Mouse (Mus musculus) embryonic fibroblast, embryonic 13.5 days (primary cell): Measurements from ENCODE around the gene Ppp1r27. TPM values are rescaled to one million over a fixed set of nuclear protein-coding genes. Genes with fewer than 3 reads are reported as not detected.

Source experiments
- H3K27ac ChIP-seq: 2 replicates; pipeline ENCODE4 v1.5.1; 2012; ENCODE audit warnings: low read length, control low read depth, inconsistent platforms; ENCODE audit not compliant: insufficient read depth
- H3K4me1 ChIP-seq: 2 replicates; pipeline ENCODE4 v1.6.1; 2011; ENCODE audit warnings: low read length; ENCODE audit not compliant: control insufficient read depth, insufficient read depth
- H3K4me3 ChIP-seq: 2 replicates; pipeline ENCODE4 v1.5.1; 2011; ENCODE audit warnings: mild to moderate bottlenecking, control low read depth, low read length; ENCODE audit not compliant: insufficient read depth
- CTCF ChIP-seq: IDR thresholded peaks from 2 replicates; pipeline ENCODE4 v1.5.1; 2011; ENCODE audit warnings: mild to moderate bottlenecking, control low read depth, low read length, moderate library complexity, borderline replicate concordance; ENCODE audit not compliant: insufficient read depth
- POLR2A ChIP-seq: IDR thresholded peaks from 2 replicates; pipeline ENCODE4 v1.6.1; 2011; ENCODE audit warnings: low read depth, mild to moderate bottlenecking, control low read depth, low read length, moderate library complexity
- polyA plus RNA-seq: library from polyadenylated mRNA; stranded (reverse); fragments of >200 nt; gene quantifications from 2 replicates; pipeline ENCODE4 v1.2.4, GENCODE M21; 2011; ENCODE audit warnings: low read depth; ENCODE audit not compliant: missing spikeins, insufficient read length

Gene Ppp1r27
- polyA plus RNA-seq, 1 experiment = not detected

- no peak for TF ChIP-seq CTCF
- no peak for TF ChIP-seq POLR2A
- peaks cover 5% of the 10 kb centered on the region; the same call in 1 of the 2 replicates for H3K4me1 ChIP-seq
- H3K4me3 ChIP-seq = no peak overlapping the region
- no peak overlapping the region for H3K27ac ChIP-seq
Observed at GRCm38 (mm10) chr11:120508290-120508870, 42.6 kb downstream of the Ppp1r27 start.

DNA sequence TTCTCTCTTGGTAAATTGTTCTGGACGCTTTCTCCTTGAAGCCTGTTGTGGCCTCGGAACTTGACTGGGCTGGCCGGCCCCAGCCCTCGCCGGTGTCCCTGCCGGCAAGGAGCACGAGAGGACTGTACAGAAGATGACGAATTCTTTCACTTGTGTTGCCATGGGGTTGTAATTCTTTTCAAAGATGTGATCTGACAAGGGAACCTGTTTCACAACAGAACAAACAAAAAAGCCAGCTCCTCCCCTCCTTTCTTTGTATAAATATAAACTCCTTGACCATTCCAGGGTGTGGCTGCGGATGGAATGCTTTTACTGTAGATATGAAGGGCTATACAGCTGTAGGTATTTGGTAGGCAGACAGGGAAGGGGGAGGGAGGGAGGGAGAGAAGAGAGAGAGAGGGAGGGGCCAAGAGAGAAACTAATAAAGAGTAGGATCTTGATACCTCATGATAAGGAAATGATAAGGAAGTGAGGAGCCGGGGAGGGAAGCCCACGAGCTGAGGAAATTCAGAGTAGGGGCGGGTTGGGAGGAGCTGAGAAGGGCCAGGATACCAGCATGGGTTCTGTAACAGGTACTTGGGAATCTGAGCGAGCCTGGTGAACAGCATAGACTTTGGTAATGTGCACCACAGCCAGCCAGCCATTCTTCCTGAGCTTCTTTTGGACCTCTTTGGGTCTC, 43.2 kb downstream of the Ppp1r27 start:
- H3K4me3 ChIP-seq = no peak overlapping the region
- TF ChIP-seq POLR2A = no peak
- TF ChIP-seq CTCF = no peak

GRCm38 (mm10) chr11:120506899-120507298, 44.0 kb downstream of the Ppp1r27 start:
- TF ChIP-seq POLR2A (no peak), CTCF (no peak)
- H3K4me1 ChIP-seq = peaks cover 5% of the 10 kb centered on the region; the same call in 1 of the 2 replicates
- no peak overlapping the region for H3K4me3 ChIP-seq
- H3K27ac ChIP-seq = no peak overlapping the region

More for the DNA sequence above, 43.2 kb downstream of the Ppp1r27 start:
- Histone ChIP-seq H3K4me1 (peaks cover 5% of the 10 kb centered on the region; the same call in 1 of the 2 replicates), H3K27ac (no peak overlapping the region)

- TF ChIP-seq CTCF (no peak), POLR2A (no peak)
- peaks cover 5% of the 10 kb centered on the region; the same call in 1 of the 2 replicates for H3K4me1 ChIP-seq
- no peak overlapping the region for H3K4me3 ChIP-seq
- H3K27ac ChIP-seq = no peak overlapping the region
Observed at GRCm38 (mm10) chr11:120505661-120506060, 45.3 kb downstream of the Ppp1r27 start.

- TF ChIP-seq CTCF (no peak), POLR2A (no peak; the same call in 1 of the 2 replicates)
- Histone ChIP-seq H3K4me1 (no peaks in the 10 kb centered on the region), H3K4me3 (no peak overlapping the region), H3K27ac (no peak overlapping the region)
Observed at GRCm38 (mm10) chr11:120501701-120502100, 49.2 kb downstream of the Ppp1r27 start.

- no peak; the same call in 1 of the 2 replicates for TF ChIP-seq POLR2A
- TF ChIP-seq CTCF = no peak
- H3K4me1 ChIP-seq = no peaks in the 10 kb centered on the region
- H3K4me3 ChIP-seq = no peak overlapping the region
- no peak overlapping the region for H3K27ac ChIP-seq
Observed at GRCm38 (mm10) chr11:120501018-120501417, 49.9 kb downstream of the Ppp1r27 start.

- H3K27ac ChIP-seq = no peak overlapping the region
- no peak overlapping the region for H3K4me3 ChIP-seq
- no peaks in the 10 kb centered on the region for H3K4me1 ChIP-seq
- TF ChIP-seq CTCF (no peak), POLR2A (no peak)
Observed at GRCm38 (mm10) chr11:120500357-120500756, 50.6 kb downstream of the Ppp1r27 start.

Other genes with a start within 250 kb of the Ppp1r27 start
- gene Actg1, start 202.6 kb downstream of the Ppp1r27 start, polyA plus RNA-seq = 5,586 and 6,404 TPM in 2 replicates
- gene Fscn2, start 189.6 kb downstream of the Ppp1r27 start, polyA plus RNA-seq = not detected in 2 replicates
- gene Faap100, start 172.4 kb downstream of the Ppp1r27 start, polyA plus RNA-seq = 8.5 and 10.9 TPM in 2 replicates
- gene Nploc4, start 113.4 kb downstream of the Ppp1r27 start, polyA plus RNA-seq = 76.1 and 81.6 TPM in 2 replicates
- not detected in 2 replicates for gene Tspan10, start 108.5 kb downstream of the Ppp1r27 start, polyA plus RNA-seq
- gene Pde6g, start 97.6 kb downstream of the Ppp1r27 start, polyA plus RNA-seq = not detected in 2 replicates
- gene Oxld1, start 93.1 kb downstream of the Ppp1r27 start, polyA plus RNA-seq = 5.6 TPM in 2 replicates
- gene Ccdc137, start 93.0 kb downstream of the Ppp1r27 start, polyA plus RNA-seq = 18.9 and 27.3 TPM in 2 replicates
- gene Arl16, start 83.5 kb downstream of the Ppp1r27 start, polyA plus RNA-seq = 24.0 and 30.7 TPM in 2 replicates
- gene Mrpl12, start 66.5 kb downstream of the Ppp1r27 start, polyA plus RNA-seq = 51.1 and 58.0 TPM in 2 replicates
- 22.0 and 22.4 TPM in 2 replicates for gene Slc25a10, start 59.3 kb downstream of the Ppp1r27 start, polyA plus RNA-seq
- gene Gcgr, start 20.4 kb downstream of the Ppp1r27 start, polyA plus RNA-seq = not detected in 2 replicates
- gene Mcrip1, start 1.4 kb downstream of the Ppp1r27 start, polyA plus RNA-seq = 65.4 and 90.1 TPM in 2 replicates
- gene P4hb, start 22.1 kb upstream of the Ppp1r27 start, polyA plus RNA-seq = 846 and 907 TPM in 2 replicates
- 500 and 534 TPM in 2 replicates for gene Arhgdia, start 30.5 kb upstream of the Ppp1r27 start, polyA plus RNA-seq
- 112 and 150 TPM in 2 replicates for gene Alyref, start 47.2 kb upstream of the Ppp1r27 start, polyA plus RNA-seq
- gene Anapc11, start 47.3 kb upstream of the Ppp1r27 start, polyA plus RNA-seq = 78.0 and 87.2 TPM in 2 replicates
- gene Npb, start 57.3 kb upstream of the Ppp1r27 start, polyA plus RNA-seq = not detected in 2 replicates
- gene Pcyt2, start 66.8 kb upstream of the Ppp1r27 start, polyA plus RNA-seq = 39.5 and 45.2 TPM in 2 replicates
- gene Sirt7, start 74.1 kb upstream of the Ppp1r27 start, polyA plus RNA-seq = 15.9 and 19.2 TPM in 2 replicates
- gene Mafg, start 82.5 kb upstream of the Ppp1r27 start, polyA plus RNA-seq = 39.4 and 43.9 TPM in 2 replicates
- 44.5 and 59.0 TPM in 2 replicates for gene Pycr1, start 92.6 kb upstream of the Ppp1r27 start, polyA plus RNA-seq
- gene Myadml2, start 97.0 kb upstream of the Ppp1r27 start, polyA plus RNA-seq = not detected in 2 replicates
- gene Notum, start 110.0 kb upstream of the Ppp1r27 start, polyA plus RNA-seq = 0.47 and 0.63 TPM in 2 replicates
- 49.8 and 53.9 TPM in 2 replicates for gene Aspscr1, start 121.8 kb upstream of the Ppp1r27 start, polyA plus RNA-seq
- gene Cenpx, start 162.6 kb upstream of the Ppp1r27 start, polyA plus RNA-seq = 42.8 and 44.1 TPM in 2 replicates
- gene Lrrc45, start 162.8 kb upstream of the Ppp1r27 start, polyA plus RNA-seq = 16.1 and 17.8 TPM in 2 replicates
- 16.0 and 20.8 TPM in 2 replicates for gene Rac3, start 170.3 kb upstream of the Ppp1r27 start, polyA plus RNA-seq
- 31.6 and 52.4 TPM in 2 replicates for gene Dcxr, start 176.1 kb upstream of the Ppp1r27 start, polyA plus RNA-seq
- 27.8 and 30.7 TPM in 2 replicates for gene Cbr2, start 181.0 kb upstream of the Ppp1r27 start, polyA plus RNA-seq
- gene Hmga1b, start 211.7 kb upstream of the Ppp1r27 start, polyA plus RNA-seq = 1.3 and 15.2 TPM in 2 replicates
- 12.8 and 13.0 TPM in 2 replicates for gene Rfng, start 233.1 kb upstream of the Ppp1r27 start, polyA plus RNA-seq
- gene Gps1, start 233.1 kb upstream of the Ppp1r27 start, polyA plus RNA-seq = 103 and 112 TPM in 2 replicates
- gene Dus1l, start 245.3 kb upstream of the Ppp1r27 start, polyA plus RNA-seq = 23.7 and 24.0 TPM in 2 replicates